Mouse (Mus musculus) bone marrow macrophage, adult 2 months (primary cell): ENCODE data around the gene Iqub.

ENCODE experiments used
- CTCF ChIP-seq: IDR thresholded peaks from 2 replicates; pipeline ENCODE4 v1.5.1; 2012; ENCODE audit warnings: low read depth, mild to moderate bottlenecking, low read length, moderate library complexity
- POLR2A ChIP-seq: IDR thresholded peaks from 2 replicates; pipeline ENCODE4 v1.6.1; 2012; ENCODE audit warnings: mild to moderate bottlenecking, low read depth, low read length, borderline replicate concordance

- TF ChIP-seq CTCF (no peak), POLR2A (no peak)
These were observed 1.3 kb upstream of the Iqub start for GRCm38 (mm10) chr6:24516197-24516596.
